Mouse (Mus musculus) c-Kit-positive CD71-positive TER-119-negative erythroid progenitor cells, embryonic 14.5 days (primary cell): ENCODE data around the gene Gm20696.

Experiments used
- DNase-seq: peaks from one replicate; pipeline ENCODE4 v3.0.0-alpha.2; 2013; ENCODE audit warnings: low read depth

Gene Gm20696

DNA sequence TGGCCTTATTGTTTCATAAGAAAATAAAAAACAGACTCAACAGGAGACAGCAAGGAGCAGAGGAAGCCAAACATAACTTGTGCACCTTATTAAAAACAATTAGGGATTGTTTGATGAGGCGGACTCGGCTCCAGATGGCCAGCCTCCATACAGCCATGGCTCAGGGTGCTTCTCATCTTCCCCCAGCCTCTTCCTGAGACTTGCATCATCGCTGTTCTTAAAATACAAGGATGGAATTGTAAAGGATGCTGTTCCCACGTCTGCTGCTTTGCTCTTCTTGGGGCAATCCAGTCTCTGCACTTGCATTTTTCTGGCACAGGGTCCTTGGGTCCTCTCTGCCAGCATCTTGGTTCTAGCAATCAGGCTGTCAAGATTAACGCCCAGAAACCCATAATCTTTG is 94.5 kb downstream of the Gm20696 start:
- DNase-seq = no peak

DNA sequence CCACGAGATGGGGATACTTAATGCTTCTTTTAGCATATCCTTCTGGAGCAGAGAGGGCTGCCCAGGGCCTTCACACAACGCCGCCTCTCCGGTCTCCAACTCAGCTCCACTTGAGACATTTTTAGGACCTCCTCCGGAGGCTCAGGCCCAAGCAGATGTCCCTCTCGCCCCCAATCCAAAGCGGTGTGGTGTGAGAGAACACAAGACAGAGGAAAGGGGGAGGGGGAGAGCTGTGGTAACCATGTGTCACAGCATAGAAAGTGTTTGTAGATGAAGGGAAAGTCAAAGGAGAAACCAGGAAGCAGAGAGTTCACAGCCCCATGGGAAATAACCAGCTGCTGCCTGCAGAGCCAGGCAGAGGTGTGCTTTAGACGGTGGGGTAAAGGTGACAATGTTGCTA is 99.7 kb downstream of the Gm20696 start:
- DNase-seq = no peak

DNA sequence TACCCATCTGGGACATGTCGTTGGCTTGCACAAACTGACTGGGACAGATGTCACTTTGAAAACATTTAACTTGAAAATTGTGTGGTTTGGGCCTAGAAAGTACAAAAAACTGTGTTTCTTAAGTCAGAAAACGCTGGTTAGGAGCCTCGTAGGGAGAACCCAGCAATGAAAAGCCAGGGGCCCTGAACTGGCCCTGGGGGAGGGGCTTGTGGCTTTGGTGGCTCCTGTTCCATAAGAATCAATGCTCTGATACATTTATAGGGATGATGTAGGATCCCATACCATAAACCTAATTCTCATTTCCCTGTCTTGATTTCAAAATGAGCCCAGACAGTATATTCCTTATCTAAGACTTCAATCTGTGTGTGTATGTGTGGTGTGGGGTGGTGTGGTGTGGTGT is 101.8 kb downstream of the Gm20696 start:
- DNase-seq = no peak

DNA sequence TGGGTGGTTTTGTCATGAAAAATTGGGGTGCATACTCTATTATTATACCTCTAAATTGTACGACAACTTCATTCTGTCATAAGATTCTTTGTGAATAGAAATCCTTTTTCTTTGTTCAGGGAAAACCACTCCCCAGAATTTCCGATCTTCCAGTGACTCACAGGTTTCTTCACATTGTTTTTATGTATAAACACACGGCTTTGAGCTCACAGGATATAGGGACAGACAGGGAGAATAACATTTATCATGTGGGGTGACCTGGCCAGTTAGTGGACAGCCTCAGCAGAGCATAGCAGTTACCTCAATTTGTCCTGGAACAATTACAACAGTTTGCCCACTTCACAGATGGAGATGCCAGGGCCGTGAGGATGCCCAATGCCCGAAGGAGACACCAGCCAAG is 109.6 kb downstream of the Gm20696 start:
- no peak for DNase-seq

DNA sequence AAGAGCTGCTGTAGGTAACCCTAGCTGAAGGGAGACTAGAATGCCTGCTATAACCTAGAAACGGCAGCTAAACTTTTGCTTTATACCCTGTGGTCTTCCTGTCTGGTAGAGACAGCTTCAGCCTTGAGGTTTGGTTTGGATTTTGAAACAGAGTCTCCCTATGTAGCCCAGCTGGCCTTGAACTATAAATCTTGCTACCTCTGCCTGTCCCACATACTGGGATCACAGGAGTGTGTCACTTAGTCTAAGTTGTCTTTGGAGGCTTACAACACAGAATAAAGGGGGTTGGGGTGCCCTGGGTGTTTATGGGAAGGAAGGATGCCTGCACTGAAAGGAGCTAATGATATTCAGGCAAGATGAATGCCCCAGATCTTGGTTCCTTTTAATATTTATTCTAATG is 113.8 kb downstream of the Gm20696 start:
- no peak for DNase-seq

DNA sequence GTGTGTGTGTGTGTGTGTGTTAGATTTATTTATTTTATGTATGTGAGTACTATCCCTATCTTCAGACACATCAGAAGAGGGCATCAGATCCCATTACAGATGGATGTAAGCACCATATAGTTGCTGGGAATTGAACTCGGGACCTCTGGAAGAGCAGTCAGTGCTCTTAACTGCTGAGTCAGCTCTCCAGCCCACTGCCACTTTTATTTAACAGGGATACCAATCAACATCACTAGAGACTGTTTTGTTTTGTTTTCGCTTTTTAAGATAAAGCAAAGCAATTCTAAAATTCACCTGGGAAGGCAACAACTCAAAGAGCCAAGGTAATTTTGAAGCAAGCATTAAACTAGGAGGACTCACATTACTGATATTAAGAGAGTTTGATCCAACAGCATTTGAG is 120.2 kb downstream of the Gm20696 start:
- DNase-seq = no peak

DNA sequence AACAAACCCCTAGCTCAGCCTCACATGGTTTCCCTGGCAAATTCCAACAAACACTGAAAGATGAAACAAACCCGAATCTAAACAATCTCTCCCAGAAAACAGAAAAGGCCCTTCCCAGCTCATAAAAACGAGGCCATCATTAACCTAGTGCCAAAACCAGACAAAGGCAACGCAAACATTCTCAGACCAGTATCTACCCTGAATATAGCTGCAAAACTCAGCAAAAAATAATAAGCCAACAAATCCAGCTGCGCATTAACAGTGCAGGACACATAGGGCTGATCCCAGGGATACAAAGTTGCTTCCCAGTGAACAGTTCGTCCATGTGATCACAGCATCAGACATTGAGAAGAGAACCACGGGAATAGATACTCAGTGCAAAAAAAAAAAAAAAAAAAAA is 121.2 kb downstream of the Gm20696 start:
- DNase-seq = no peak

DNA sequence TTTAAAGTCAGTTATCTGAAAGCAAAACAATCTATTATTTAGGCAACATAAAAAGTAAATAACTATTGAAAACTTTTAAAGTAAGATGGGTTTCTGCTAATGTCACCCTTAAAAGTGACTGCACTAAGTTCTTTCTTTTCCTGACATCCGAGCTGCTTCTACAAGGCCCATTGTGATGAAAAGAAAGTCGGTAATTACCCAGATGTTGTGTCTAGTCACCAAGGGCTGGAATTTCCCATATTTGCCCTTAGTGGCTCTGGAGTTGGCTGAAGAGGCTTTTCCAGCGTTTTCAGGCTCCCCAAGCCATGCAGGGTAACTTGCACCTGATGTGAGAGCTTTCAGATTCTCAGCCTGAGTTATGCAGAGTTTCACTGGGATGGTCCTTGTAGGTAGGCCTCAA is 125.5 kb downstream of the Gm20696 start:
- no peak for DNase-seq

DNA sequence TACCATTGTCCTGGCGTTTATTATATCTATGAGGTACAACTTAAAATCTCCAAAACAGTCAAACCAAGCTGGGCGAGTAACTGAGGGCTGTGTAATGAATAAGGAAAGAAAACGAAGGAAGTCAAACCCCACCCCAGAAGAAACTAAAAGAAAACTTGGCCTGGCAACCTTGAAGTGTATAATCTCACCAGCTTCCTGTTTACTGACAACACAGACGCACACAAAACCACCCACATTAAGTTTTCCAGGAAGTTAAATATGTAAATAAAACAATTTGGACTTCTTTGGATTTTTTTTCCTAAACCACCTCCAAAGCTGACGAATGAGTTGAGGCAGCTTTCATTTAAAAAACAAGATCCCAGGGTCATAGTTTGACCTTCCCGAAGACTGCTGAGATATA is 125.9 kb downstream of the Gm20696 start:
- DNase-seq = no peak

DNA sequence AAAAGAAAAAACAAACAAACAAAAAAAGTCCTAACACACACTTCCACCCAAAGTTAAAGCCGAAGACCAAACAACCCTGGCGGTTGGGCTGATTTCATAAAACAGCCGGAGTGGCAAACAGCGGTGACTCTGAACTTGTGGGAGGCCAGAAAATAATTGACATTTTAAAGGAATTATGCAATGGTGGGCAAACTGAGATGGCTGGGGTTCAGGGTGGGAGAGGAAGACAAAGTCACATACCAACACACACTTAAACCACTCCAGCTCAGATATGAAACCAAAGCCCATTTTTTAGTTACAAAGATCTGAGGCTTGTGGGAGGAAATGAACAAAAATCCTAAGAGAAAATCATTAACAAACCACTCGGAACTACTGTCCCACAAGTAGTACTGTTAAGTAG is 126.5 kb downstream of the Gm20696 start:
- DNase-seq = no peak

DNA sequence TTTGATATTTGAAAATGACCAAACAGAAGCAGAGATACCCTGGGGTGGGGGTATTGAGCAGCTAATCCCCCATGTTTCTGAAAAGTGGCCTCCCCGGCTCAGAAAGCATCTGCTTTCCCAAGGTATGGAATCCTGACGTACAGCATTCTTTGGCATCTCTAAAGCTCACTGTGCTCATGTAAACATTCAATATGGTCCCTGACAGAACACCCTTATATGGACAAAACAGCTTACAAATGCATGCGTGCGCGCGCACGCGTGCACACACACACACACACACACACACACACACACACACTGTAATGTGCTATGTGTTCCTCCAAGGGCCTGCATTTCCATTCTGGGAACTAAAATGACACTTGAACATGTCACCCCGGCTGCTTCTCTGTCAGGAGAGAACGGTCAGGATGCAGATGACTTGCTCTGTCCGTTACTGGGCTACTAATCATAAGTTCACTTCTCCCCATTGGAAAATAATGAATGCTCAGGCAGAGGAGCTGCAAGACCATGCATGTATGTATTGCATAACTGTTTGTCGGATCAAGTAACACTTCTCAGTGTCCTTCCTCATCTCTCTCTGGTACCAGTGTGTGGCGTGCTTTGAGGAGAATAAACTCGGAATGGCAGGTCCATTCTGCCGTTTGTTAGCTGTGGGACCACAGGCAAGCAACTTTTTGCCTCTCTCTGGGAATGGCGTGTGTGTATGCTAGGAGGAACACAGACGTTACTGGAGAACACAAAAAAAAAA is 128.2 kb downstream of the Gm20696 start:
- no peak for DNase-seq

DNA sequence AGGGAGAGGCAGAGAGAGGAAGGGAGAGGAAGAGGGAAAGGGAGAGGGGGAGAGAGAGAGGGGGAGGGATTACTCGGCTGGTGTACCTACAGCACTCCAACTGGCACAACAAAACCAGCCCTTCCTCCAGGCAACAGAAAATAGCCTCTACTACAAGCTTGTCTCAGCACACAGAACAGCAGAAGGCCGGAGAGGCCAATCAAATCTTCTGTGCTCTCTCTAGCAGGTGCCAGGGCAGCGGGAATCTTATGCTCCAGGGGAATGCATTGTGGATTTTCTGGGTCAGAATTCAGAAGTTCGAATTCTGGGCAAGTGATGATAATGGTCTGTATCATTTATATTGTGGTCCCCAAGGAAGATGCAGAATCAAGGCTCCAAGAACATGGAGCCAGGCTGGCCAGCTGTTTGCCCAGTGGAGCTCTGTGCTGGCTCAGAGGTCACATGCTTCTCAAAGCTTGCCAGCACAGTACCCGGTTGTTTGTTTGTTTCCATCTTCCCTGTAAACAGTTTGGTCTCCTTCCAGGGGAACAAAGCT is 132.3 kb downstream of the Gm20696 start:
- no peak for DNase-seq

DNA sequence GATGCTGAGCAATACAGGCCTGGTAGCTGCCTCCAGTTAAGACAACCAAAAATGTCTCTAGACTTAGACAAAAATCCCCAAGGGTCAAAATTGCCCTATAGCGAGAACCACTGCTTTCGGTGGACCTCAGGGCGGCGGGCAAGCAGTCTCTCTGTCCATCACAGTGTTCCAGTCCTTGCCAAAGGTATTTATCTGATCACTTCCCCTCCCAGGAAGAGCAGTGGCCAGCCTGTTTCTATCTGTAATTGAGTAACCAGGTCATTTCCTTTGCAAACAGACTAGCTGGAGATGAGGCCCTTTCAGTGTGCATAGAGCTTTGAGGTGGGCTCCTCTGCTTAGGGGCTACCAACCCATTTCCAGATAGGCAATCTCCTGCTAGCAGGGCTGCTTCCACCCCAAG is 134.1 kb downstream of the Gm20696 start:
- no peak for DNase-seq

DNA sequence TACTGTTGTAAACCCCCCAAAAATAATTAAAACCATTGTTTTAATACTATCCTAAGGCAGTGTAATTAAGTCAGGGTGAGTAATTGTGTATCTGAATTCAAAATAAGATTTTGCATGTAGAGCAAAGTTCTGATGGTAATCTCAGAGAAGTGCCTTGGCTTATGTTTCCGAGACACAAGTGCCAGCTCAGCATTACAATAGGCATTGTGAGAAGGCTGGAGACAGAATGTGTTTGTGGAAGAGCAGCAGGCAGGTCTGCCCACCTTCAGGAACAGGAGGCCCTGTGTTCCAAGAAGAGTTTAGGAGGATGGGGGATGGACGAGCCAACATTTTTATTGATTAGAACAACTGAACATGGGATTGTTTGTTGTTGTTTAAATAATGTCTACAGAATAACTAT is 137.6 kb downstream of the Gm20696 start:
- DNase-seq = no peak

DNA sequence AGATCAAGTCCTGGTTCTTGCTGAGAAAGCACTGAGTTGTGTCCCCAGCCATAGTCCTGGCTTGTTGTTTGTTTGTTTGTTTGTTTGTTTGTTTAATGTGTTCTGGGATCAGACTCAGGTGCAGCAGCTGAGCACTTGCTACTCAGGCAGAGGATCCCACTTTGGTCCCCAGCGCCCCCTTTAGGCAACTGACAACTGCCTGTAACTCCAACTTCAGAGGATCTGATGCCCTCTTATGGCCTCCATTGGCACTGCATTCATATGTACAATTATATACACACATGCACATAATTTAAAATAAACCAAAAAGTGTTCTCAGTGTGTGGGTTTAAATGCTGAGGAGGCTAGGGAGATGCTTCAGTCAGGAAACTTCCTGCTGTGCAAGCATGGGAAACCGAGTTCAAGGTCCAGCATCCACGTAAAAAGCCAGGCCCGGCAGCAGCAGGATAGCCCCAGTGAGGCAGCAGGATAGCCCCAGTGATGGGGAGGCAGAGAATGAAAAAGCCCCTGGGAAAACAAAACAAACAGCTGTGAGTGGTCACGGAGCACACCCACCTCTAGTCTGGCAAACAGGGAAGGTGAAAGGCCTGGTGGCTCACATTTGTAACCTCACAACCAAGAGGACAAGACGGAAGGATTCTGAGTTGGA is 139.0 kb downstream of the Gm20696 start:
- no peak for DNase-seq

DNA sequence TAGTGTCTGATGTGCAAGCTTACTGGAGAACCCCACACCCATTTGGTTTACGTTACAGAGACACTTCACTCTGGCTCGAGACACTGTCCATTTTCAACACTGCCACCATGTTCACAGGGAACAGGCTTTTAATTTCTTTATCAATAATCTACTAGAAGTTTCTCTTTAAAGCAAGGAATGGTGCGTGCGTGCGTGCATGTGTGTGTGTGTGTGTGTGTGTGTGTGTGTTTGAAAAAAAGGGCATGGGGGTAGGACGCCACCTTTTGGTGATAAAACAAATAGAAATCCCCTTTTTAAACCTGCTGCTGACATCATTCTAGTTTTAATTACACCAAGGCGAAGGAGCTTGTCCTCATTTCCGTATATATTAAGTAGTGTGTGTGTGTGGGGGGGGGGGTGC is 141.2 kb downstream of the Gm20696 start:
- DNase-seq = no peak

DNA sequence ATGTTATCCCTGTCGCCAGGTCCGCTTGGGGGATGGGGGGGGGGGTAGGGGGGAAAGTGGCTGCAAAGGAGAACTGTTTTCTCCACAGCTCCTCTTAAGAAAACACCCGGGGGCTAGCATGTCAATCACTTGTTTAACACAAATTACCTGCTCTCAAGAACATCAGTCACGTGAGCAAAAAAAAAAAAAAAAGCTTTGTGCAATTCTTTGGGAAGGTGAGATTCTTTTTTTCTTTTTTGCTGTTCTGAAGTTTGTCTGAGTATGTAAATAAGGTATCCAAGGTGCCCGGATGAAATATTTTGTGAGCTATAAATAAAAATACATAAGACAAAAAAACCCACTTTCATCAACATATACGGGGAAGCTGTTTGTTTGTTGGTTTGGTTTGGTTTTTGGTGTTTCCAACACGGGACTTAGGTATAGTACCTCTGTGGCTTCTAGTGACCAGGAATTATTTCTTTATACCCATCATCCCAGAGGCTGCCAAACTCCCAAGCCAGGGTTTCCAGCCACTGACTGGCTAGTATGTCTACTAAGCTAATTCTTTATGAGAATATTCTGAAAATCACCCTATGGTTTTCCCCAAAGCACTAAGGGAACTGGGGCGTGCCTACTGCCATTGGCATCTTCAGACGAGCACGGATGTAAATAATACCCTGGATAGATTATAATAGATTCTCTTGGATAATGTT is 142.8 kb downstream of the Gm20696 start:
- DNase-seq = no peak

DNA sequence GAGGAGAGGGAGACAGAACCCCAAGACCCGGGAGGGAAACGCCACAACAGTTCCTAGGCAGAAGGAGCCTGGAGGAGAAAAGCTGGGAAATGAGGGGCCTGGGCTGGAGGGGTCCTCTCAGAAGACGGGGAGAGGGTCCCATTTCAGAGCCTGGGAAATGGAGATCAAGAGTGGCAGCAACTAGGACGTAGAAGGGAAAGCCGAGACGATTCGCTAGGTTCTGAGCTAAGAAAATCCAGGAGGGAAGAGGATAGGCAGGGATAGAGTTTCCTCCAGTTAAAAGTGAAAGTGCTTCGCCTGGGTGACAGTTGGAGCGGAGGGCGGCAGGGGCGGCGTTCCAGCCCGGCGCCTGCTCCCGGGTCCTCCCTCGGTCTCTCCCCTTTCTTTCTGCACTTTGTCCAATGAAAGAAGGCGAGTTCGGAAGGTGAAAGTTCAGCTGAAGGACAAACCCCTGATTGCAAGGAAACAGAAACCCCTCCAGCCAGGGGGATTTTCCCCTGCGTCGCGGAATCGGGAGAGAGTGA is 143.4 kb downstream of the Gm20696 start:
- peak; percentile 34 for DNase-seq

DNA sequence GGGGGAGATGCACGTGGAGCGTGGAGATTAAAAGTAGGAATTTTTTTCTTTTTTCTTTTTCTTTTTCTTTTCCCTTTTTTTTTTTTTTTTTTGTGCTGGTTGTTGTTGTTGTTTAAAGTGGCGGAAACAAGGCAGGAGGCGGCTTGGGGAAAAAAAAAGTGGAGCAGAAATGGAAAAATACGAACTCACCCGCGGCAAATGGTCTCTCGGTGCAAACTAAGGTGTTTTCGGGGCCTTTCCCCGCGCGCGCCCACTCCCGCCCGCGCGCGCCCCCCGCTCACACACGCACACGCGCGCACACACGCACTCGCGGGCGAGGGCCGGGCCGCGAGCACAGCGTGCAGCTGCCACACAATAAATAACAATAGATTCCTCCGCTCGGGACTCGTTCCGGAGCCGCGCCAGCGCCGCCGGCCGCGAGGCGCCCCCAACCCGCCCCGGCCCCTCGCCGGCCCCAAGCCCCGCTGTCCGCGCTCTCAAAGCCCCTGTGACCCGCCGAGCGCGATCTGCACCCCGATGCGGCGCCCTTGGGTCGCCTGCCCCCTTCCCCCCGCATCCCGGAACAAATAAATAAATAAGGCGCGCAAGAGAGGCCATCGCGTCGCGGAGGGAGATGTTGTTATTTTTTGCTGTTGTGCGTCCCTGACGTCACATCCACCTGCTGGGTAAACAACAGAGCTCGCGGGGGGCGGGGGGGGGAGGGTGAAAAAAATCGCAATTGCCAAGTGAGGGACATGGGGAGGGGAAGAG is 144.1 kb downstream of the Gm20696 start, which contains the start of gene Foxp1:
Foxp1 (minus strand) TSS at position 363 of the 750 bp plus-strand sequence.
- peak; percentile 78 for DNase-seq

DNA sequence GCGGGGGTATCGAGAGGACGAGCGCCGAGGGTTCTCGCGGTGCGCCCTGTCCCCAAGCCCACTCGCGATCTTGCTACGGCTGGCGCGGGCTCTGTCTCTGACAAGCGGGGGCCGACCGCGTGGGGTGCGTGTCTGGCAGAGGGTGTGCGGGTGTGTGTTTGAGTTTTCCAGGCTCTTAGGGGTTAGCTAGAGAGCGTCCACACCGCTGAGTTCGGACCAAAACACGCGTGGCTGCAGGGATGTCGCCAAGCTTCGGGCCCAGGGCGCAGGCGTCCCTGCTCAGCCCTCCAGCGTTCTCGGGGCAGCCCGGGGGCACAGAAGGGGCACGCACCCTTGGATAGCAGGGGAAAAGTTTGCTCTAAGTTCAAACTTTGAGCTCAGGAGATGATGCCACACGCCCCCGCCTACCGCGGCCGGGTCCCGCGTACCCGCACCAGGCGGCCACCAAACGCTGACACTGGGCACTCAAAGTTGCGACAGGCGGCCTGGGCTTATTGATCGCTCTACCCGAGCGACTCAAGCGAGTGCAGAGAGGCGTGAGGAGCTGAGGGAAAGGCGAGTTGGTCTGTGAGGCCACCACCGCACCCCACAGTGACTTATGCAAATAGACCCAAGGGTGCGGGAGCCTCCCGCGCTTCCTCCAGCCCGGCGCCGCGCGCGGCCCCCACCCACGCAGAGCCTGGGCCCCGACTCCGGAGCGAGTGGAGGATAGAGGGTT is 144.8 kb downstream of the Gm20696 start:
- DNase-seq = no peak

DNA sequence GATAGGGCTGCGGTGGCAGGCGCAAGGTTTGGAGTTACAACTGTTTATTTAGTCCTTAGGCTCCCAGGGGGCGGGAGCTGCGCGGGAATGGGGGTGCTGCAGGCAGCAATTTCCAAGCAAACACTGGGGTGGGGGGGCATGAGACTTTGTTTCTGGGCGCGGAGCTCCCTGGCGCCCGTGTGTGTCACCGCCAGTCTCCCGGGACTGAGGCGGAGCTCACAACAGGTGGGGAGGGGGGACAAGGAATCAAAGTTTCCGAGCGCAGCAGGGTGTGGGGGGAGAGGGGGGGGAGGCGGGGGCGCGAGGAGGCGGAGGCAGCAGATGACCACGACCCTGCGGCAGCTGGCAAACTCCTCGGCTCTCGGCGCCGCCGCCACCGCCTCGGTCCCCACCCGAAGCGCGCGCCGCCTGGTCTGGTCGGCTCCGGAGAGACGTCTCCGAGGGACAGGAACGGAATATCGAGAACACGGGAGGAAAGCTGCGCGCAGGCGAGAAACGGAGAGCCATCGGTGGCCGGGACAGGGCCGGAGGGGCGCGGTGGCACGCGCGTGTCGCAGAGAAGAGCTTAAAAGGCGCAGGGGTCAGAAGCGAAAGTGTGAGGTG is 145.5 kb downstream of the Gm20696 start:
- no peak for DNase-seq
